Mouse (Mus musculus) heart, adult 2 months (tissue): Measurements from ENCODE around the gene Enah. TPM values are rescaled to one million over a fixed set of nuclear protein-coding genes. Genes with fewer than 3 reads are reported as not detected.

ENCODE experiments used
- DNase-seq, 2 experiments: peaks; one replicate each; pipeline ENCODE4 v3.0.0; 2021
- H3K27ac ChIP-seq: fragments of 200-600 bp; 2 replicates; pipeline ENCODE4 v1.8.1; 2022
- H3K27me3 ChIP-seq: fragments of 200-500 bp; 2 replicates; pipeline ENCODE4 v1.6.1; 2012; ENCODE audit warnings: mild to moderate bottlenecking, low read length, inconsistent platforms, mixed read lengths; ENCODE audit not compliant: control insufficient read depth, insufficient read depth
- H3K36me3 ChIP-seq: fragments of 200-500 bp; 2 replicates; pipeline ENCODE4 v1.6.1; 2012; ENCODE audit warnings: low read length, inconsistent platforms; ENCODE audit not compliant: control insufficient read depth, insufficient read depth
- H3K4me1 ChIP-seq: fragments of 200-500 bp; 2 replicates; pipeline ENCODE4 v1.6.1; 2011; ENCODE audit warnings: low read length; ENCODE audit not compliant: control insufficient read depth, insufficient read depth
- H3K4me3 ChIP-seq: fragments of 200-600 bp; 2 replicates; pipeline ENCODE4 v1.8.1; 2022
- H3K79me2 ChIP-seq: fragments of 200-500 bp; replicated peaks from 2 replicates; pipeline ENCODE4 v1.6.1; 2012; ENCODE audit warnings: mild to moderate bottlenecking, inconsistent platforms, low read length, moderate library complexity, mixed read lengths; ENCODE audit not compliant: control insufficient read depth, insufficient read depth
- H3K9ac ChIP-seq: fragments of 200-500 bp; 2 replicates; pipeline ENCODE4 v1.6.1; 2012; ENCODE audit warnings: low read depth, mild to moderate bottlenecking, control low read depth, inconsistent platforms, low read length, mixed read lengths
- CTCF ChIP-seq: fragments of 200-600 bp; IDR thresholded peaks from 2 replicates; pipeline ENCODE4 v1.8.1; 2022; ENCODE audit warnings: antibody characterized with exemption, mild to moderate bottlenecking, moderate library complexity
- EP300 ChIP-seq: fragments of 200-500 bp; IDR thresholded peaks from 2 replicates; pipeline ENCODE4 v1.6.1; 2011; ENCODE audit warnings: low read depth, low read length, control low read depth; ENCODE audit not compliant: insufficient read depth
- POLR2A ChIP-seq: fragments of 200-500 bp; IDR thresholded peaks from 2 replicates; pipeline ENCODE4 v1.6.1; 2011; ENCODE audit warnings: mild to moderate bottlenecking, low read depth, low read length, control low read depth; ENCODE audit not compliant: insufficient read depth
- WGBS: fragments of 180-500 bp; shearing (Covaris S2); methylation state at CpG from one replicate; pipeline ENCODE4 v1.1.7; 2018; 5-methylcytosine and 5-hydroxymethylcytosine counted together
- intact Hi-C: fragments of 180-260 bp; cut with DNase I; formaldehyde crosslinking; loops from one replicate; pipeline ENCODE4 v1.15.1; 2025
- polyA plus RNA-seq: library from polyadenylated mRNA; depleted of rRNA; stranded (reverse); fragments of >200 nt; gene quantifications from 2 replicates; pipeline ENCODE4 v1.2.3, GENCODE M21; 2012
- total RNA-seq, 2 experiments: library from RNA; stranded (reverse); gene quantifications; 2 replicates each; pipeline ENCODE4 v1.2.3; 2021

Gene Enah
- total and polyA plus RNA-seq, 3 experiments, result 28.3 to 124 (median 101) TPM

DNA sequence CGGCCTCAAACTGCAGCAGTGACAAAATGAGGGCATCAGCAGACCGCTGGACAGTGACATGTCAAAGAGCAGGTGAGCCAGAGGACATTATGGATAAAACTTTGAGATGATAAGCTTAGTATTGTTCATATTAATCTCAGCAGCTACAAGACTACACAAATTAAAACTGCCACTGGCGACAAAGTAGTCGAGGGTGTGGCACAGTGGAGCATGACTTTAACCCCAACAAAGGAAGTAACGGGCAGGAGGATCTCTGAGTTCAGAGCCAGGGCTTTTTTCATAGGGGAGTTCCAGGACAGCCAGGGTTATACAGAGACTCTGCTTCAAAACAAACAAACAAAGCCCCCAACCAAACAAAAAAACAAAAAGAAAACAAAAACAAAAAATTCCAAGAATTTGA is 68.5 kb downstream of the Enah start:
- H3K4me3 ChIP-seq, result no peak overlapping the region
- no peak overlapping the region for H3K27ac ChIP-seq
- H3K9ac ChIP-seq, result no peak overlapping the region
- no peaks in the 10 kb centered on the region for H3K79me2 ChIP-seq
- intact Hi-C loops, result no loop called here
- H3K4me1 ChIP-seq, result peaks cover 2% of the 10 kb centered on the region; the same call in 1 of the 2 replicates
- no peak for DNase-seq
- WGBS, result 62% methylated on average over 5 of the region's 5 CpGs
- H3K27me3 ChIP-seq, result no peaks in the 10 kb centered on the region
- H3K36me3 ChIP-seq, result no peaks in the 10 kb centered on the region
- no peak for TF ChIP-seq POLR2A
- TF ChIP-seq CTCF, result no peak
- TF ChIP-seq EP300, result no peak

DNA sequence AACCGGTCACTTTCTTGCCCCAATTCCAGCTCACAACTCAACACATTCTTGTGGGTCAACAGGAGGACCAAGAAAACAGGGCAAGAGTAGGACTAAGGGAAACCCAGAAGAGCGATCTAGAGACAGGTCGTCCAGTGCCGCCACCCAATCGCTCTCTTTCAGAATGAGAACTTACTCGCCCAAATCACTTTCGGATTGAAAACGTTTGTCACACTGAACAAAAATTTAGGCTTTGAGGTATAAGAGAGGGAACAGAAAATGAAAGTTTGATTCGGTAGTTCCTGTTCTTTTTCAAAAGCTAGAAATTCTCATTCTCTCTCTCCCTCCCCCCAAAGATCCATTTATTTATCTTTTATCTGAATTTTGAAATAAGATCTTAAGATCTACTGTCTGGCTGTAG is 69.1 kb downstream of the Enah start:
- Histone ChIP-seq H3K27ac (no peak overlapping the region), H3K27me3 (no peaks in the 10 kb centered on the region), H3K4me1 (peaks cover 2% of the 10 kb centered on the region; the same call in 1 of the 2 replicates), H3K79me2 (no peaks in the 10 kb centered on the region), H3K9ac (no peak overlapping the region), H3K4me3 (no peak overlapping the region), H3K36me3 (no peaks in the 10 kb centered on the region)
- TF ChIP-seq CTCF, result no peak
- TF ChIP-seq EP300, result no peak
- TF ChIP-seq POLR2A, result no peak
- WGBS, result 93% methylated on average over 9 of the region's 9 CpGs
- intact Hi-C loops, result no loop called here
- no peak for DNase-seq

DNA sequence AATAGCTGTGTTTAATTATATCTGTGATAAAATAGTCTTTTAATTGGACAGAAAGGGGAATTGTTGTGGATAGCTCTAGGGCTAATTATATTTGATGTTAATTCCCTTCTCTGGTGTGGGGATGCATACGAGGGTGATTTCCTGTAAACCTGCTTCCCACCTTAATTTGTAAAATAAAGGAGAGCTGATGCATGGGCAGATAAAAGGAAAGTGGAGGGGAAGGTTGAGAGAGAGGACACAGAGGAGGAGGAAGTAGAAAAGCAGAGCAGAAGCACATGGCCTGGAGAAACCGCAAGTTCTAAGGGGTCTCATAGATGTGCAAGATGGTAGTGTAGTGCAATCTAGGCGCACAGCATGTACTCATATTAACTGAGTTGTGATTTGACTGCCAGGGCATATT is 71.6 kb downstream of the Enah start:
- intact Hi-C loops, result no loop called here
- Histone ChIP-seq H3K79me2 (no peaks in the 10 kb centered on the region), H3K9ac (no peak overlapping the region), H3K4me1 (peaks cover 2% of the 10 kb centered on the region; the same call in 1 of the 2 replicates), H3K36me3 (no peaks in the 10 kb centered on the region), H3K4me3 (no peak overlapping the region), H3K27ac (no peak overlapping the region), H3K27me3 (no peaks in the 10 kb centered on the region)
- TF ChIP-seq CTCF (no peak), EP300 (no peak), POLR2A (no peak)
- WGBS, result 91% methylated on average over 3 of the region's 3 CpGs
- no peak for DNase-seq

DNA sequence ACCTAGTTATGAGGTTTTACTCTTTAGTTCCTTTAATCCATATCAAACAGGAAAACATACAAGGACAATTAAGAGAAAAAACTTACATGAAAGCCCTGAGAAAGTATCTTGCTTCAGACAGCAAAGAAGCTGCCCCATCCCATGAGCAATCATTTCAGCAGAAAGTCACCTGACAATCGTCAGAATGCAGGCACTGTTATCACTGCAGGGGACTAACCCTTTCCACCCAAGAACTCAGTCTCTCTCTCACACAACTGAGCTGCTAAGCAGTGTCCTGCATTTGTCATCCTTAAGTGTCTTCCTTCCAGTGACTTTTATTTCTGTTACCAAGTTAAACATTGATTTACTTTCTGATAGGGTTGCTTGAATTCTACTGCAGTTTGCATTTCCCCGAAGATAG is 82.7 kb downstream of the Enah start:
- Histone ChIP-seq H3K9ac (no peak overlapping the region), H3K36me3 (no peaks in the 10 kb centered on the region; the same call in 1 of the 2 replicates), H3K4me3 (no peak overlapping the region), H3K27me3 (no peaks in the 10 kb centered on the region), H3K27ac (no peak overlapping the region), H3K4me1 (no peaks in the 10 kb centered on the region), H3K79me2 (no peaks in the 10 kb centered on the region; the same call in 1 of the 2 replicates)
- TF ChIP-seq POLR2A, result no peak
- TF ChIP-seq CTCF, result no peak
- TF ChIP-seq EP300, result no peak
- no peak for DNase-seq
- intact Hi-C loops, result no loop called here
- WGBS, result 13% methylated on average over 2 of the region's 2 CpGs

DNA sequence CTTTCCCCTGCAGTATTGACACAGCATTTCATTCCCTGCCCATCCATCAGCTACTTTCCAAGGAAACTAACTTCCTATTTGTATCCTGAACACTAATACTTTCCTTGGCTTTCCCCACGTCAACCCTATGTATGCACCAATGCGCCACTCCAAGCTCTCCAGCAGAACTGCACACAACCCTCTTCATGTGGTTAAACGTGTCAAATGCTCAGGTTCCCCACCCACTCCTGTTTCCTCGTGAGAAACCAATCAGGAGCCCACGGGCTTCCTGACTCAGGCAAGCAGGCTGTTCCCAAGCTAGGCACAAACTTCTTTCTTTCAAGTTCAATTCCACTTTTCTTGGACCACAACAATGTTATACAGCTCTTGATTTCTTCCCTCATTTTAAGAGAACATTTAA is 91.4 kb downstream of the Enah start:
- 55% methylated on average over 5 of the region's 5 CpGs for WGBS
- Histone ChIP-seq H3K36me3 (peaks cover 2% of the 10 kb centered on the region; the same call in 1 of the 2 replicates), H3K9ac (no peak overlapping the region), H3K4me1 (no peaks in the 10 kb centered on the region; the same call in 1 of the 2 replicates), H3K4me3 (no peak overlapping the region), H3K79me2 (0 out of 2 replicates have a peak, but pooled peaks cover 1% of the 10 kb centered on the region), H3K27ac (no peak overlapping the region; the same call in 1 of the 2 replicates), H3K27me3 (no peaks in the 10 kb centered on the region)
- no peak for TF ChIP-seq EP300
- no peak for TF ChIP-seq POLR2A
- no peak for TF ChIP-seq CTCF
- intact Hi-C loops, result loop anchor here (10.0 kb wide), 1 partner anchor 96 kb away; no protein-coding TSS in a partner anchor
- no peak for DNase-seq

DNA sequence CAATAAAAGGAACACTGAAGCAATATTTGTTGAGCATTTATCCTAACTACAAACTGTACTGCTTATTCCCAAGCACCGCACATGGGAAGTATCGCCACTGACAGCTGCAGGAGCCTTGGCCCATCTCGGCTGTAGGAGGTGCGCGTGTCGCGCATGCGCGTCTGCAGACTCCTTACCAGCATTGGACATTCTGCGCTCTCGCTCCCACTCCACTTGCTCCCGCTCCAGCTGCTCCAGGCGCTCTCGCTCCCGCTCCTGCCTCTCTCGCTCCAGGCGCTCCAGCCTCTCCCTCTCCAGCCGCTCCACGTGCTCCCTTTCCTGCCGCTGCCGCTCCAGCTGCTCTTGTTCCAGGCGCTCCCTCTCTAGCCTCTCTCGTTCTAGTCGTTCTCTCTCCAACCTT is 96.4 kb downstream of the Enah start:
- DNase-seq, result peak; percentile 39 to 64
- intact Hi-C loops, result loop anchor here (5.0 to 10.0 kb wide), 2 partner anchors 49 to 101 kb away; no protein-coding TSS in a partner anchor
- H3K4me3 ChIP-seq, result no peak overlapping the region
- H3K79me2 ChIP-seq, result no peaks in the 10 kb centered on the region
- TF ChIP-seq EP300, result no peak
- TF ChIP-seq POLR2A, result no peak
- no peak for TF ChIP-seq CTCF
- WGBS, result 71% methylated on average over 24 of the region's 24 CpGs
- H3K4me1 ChIP-seq, result no peaks in the 10 kb centered on the region
- H3K9ac ChIP-seq, result no peak overlapping the region
- peaks cover 2% of the 10 kb centered on the region; the same call in 1 of the 2 replicates for H3K36me3 ChIP-seq
- H3K27ac ChIP-seq, result no peak overlapping the region
- no peaks in the 10 kb centered on the region for H3K27me3 ChIP-seq
